Mouse (Mus musculus) lung, postnatal 4 days (tissue): Measurements from ENCODE around the gene Ptx4.

Source experiments
- DNase-seq, 2 experiments: peaks; one replicate each; pipeline ENCODE4 v3.0.0; 2021

Ptx4 gene

GRCm38 (mm10) chr17:25120406-25120805 lies at the start of gene Ptx4:
TSS of gene Ptx4 (plus strand) at chr17:25120760.
- DNase-seq = no peak

DNA sequence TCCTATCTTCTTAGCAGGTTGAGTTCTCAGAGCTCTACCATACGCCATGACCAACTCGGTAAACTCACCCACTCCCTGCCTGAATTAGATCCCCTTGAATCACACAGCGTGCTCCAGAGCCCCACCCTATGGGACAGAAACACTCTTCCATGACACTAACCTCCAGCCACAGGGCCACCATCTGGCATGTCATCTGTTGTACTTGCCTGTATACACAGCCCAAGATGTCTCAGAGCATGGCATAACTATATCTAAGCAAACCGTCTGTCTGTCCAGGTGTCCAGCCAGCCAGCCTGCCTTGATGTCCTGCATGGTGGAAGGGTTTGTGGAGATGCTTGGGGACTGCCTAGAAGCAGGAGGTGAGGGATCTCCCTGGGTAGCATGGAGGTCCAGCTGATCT lies 43.7 kb upstream of the Ptx4 start:
- DNase-seq = no peak

DNA sequence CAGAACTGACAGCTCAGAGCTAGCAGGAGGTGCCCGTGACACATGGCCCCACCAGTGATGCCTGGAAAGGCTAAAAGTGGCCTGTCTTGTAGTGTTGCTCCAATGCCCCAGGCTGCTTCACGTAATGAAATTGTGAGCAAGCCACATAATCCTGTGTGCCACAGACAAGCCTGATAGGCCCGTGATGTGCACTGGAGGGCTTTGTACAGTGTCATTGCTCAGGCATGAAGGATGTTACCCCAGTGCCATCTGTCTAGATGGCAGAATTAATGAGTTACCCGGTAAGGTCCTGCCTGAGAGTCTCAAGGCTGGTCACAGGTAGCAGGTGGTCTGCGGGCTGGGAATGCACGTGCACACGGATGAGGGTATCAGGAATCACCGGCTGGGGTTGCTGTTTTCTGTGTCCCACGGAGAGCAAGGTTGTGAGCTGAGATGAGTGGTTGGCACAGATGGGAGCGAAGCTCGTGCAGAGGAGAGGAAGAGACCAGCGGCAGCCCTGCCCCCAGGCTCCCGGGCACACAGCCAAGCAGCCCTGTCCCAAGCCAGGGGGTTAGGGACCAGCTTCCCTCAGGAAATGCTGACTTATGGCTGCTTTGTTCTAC lies 42.7 kb upstream of the Ptx4 start:
- peak; percentile 87 to 92 for DNase-seq

DNA sequence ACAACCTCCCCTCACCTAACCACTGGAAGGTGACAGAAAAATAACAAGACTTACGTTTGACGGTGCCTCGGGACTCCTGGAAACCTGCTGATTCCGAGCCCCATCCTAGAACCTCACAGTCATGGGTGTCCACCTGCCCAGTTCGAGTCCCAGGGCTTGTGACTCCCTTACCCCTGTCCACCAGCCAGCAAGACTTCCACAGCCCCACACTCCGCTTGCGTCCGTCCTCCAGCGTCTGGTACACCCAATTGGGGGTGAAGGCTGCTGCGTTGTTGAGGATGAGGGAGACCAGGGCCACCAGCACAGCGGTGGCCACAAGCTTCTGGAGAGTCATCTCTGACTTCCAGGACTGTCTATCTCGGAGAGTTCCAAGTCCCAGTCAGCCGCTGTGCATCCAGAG lies 40.4 kb upstream of the Ptx4 start:
- DNase-seq = peak in 1 of 2 experiments; percentile 22

GRCm38 (mm10) chr17:25080960-25081381 lies 39.6 kb upstream of the Ptx4 start:
- peak; percentile 76 to 89 for DNase-seq

DNA sequence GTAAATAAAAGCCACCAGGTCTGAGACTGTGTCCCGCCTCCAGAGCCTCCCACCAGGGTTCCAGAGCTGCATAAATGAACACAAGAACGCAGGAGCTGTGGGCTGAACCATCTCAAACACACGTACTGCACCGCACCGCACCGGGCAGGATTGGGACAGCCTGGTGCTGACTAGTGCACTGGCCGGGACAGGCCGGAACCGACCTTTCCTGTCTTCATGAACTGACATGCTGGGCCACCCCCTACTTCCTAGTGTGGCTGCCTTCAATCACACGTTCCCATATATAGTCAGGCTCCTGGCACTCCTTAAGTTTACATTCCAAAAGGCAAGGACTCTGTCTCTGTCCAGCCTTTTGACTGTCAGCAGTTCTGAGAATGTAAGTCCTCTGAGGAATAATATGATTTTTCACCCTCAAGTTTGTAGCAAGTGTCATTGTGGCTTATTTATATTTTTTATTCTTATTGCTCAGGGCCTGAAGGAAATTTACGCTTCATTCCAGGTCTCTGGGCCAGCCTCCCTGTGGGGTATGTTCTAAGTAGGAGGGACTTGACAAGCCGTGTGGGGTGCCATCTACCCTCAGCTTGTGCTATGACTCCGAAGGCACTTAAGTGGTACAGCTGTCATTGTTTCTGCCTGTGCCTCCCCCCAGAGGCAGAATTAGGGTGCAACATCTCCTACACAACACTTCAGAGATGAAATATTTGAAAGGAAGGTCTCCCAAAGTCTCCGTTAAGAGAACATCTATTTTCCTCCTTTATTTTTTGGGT lies 38.3 kb upstream of the Ptx4 start:
- DNase-seq = peak; percentile 66 to 87

- DNase-seq = no peak
Observed at GRCm38 (mm10) chr17:25082887-25083286, 37.7 kb upstream of the Ptx4 start.

- peak; percentile 74 to 90 for DNase-seq
Observed at GRCm38 (mm10) chr17:25083444-25083931, 37.1 kb upstream of the Ptx4 start, which contains the start of gene Tmem204. TSS of gene Tmem204 (minus strand) at chr17:25083591.

GRCm38 (mm10) chr17:25084835-25085385 lies 35.6 kb upstream of the Ptx4 start:
- no peak for DNase-seq

DNA sequence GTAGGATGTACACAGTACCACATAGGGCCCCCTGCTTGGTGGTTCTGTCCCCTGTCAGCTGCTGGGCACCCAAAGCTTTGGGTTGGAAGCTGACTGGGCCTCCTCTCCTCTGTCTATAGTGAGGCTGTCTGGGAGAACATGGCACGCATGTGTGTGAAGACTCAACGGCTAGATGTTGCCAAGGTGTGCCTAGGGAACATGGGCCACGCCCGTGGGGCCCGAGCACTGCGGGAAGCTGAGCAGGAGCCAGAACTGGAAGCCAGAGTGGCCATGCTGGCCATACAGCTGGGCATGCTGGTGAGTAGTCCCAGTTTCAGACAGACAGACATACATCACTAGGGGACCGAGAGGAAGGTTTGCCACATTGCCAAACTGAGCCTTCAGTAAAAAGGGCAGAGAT lies 33.8 kb upstream of the Ptx4 start:
- no peak for DNase-seq

DNA sequence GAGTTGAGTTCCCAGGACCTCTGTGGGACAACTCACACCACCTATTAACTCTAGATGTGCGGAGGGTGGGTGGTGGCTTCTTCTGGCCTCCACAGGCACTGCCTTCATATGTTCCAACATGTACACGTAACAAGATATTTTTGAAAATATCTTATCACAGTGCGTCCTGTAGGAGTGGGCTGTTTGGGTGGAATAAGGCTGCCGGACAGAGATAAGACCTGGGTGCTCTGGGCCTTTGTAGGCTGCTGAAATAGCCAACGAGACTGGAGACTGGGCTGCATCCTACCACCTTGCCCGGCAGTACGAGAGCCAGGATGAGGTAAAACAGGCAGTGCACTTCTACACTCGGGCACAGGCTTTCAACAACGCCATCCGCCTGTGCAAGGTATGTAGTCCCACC lies 31.4 kb upstream of the Ptx4 start:
- no peak for DNase-seq

DNA sequence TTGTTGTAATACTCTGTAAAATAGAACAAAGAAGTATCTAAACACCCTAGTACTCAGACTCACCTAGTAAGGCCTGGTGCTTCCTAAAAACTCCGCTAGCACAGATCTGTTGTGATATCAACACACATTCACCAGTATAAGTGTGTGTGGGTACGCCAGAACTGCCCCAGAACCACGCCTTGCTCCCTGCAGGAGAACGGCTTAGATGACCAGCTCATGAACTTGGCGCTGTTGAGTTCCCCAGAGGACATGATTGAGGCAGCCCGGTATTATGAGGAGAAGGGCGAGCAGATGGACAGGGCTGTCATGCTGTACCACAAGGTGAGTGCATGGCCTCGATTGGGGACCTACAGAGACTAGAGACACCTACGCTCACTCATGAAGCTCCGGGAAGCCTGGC lies 30.1 kb upstream of the Ptx4 start:
- DNase-seq = no peak

DNA sequence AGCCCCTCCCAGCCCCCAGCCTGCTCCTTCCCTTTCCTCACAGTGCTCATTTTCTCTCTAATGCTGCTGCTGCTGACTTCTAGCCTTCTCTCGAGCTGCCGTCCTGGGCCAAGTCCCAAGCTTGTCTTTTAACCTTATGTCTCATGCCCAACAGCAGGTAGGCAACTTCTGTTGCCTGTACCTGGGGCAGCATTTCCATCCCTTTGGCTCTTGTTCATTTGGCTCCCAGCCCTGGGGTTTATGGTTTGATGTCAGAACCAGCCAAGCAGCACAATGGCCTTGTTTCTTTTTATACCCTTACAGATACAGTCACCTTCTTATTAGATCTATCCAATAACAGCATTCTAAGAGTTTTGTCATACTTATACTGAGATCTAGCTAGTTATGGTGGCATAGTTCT lies 24.3 kb upstream of the Ptx4 start:
- DNase-seq = no peak

DNA sequence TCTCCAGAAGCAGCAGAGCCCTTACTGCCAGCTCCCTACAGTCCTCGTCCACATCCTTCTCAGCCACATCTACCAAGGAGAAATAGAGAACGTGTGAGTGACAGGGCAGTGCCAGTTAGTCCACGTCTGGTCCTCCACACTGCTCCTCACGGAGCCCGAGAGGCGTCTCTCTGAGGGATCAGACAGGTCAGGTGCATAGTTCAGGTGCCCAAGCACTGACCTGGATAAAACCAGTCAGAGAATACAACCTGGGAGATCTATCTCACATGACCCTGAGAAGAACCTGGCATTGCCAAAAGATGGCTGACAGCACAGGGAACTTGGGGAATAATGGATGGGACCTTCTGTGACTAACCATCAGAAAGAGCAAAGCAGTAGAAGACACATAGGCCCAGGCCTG lies 20.5 kb upstream of the Ptx4 start:
- no peak for DNase-seq

DNA sequence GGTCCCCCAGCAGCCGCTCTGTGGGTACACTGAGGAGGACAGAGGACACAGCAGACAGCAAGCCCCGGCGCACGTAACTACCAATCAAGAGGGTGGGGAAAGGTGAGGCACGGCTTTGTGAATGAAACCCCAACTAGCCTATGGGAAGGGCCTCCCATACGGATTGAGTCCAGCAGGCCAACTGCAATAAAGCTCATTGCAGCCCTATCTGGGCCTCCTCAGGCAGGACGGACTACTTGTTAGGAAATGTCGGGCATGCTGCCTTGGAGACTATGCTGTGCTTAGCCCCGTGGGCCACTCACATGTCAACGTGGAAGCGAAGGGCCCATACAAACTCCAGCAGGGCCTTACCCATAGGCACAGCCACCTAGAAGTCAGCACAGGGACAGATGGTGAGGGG lies 19.2 kb upstream of the Ptx4 start:
- DNase-seq = no peak

DNA sequence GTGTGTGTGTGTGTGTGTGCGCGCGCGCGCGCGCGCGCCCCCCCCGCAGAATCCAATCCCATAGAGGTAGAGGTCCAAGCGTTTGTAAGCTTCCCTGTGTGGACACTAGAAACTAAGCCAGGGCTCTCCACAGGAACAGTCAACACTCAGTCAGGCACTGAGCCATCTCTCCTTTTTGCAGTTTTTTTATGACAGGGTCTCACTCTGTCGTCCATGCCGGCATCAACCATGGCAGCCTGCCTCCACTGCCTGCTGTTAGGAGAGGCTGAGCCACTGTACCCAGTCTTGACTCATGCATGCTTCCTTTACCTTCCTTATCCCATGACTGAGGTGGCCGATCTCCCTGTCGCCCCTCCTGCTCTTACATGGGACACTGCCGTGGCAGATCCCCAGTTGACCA lies 12.8 kb upstream of the Ptx4 start:
- DNase-seq = no peak

- DNase-seq = peak; percentile 54 to 70
Observed at GRCm38 (mm10) chr17:25109578-25109977, 11.0 kb upstream of the Ptx4 start.

GRCm38 (mm10) chr17:25110590-25110989 lies 10.0 kb upstream of the Ptx4 start:
- DNase-seq = no peak

GRCm38 (mm10) chr17:25111220-25111619 lies 9.3 kb upstream of the Ptx4 start:
- no peak for DNase-seq

DNA sequence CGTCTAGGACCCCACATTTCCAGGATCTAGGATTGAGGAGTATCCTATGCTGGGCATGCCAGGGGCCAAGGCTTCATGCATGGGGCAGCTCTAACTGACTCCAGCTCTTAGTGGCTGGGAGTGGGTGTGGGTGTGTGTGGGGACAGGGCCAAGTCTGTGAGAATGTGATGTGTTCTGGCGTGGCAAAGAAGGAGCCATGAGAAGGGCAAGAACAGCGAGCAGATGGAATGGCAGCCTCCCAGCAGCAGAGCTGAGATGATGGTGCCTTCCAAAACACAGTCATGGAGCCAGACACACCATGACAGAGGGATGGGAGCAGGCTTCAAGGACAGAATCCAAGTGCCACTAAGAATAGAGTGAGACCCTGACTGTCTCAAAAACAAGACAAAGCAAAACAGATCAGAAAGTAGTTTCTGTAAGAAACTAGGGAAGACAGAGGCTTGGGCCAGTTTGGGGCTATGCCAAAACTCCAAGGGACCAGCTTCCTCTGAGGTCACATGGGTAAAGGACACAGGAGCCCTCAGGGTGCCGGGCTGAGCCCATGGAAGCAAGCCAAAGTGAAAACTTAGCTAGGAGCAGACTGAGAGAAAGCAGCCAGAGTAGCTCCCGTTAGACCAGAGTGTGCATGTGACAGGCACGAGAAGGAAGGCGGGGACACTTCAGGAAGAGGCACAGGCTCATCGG lies 8.7 kb upstream of the Ptx4 start:
- peak; percentile 48 to 75 for DNase-seq

DNA sequence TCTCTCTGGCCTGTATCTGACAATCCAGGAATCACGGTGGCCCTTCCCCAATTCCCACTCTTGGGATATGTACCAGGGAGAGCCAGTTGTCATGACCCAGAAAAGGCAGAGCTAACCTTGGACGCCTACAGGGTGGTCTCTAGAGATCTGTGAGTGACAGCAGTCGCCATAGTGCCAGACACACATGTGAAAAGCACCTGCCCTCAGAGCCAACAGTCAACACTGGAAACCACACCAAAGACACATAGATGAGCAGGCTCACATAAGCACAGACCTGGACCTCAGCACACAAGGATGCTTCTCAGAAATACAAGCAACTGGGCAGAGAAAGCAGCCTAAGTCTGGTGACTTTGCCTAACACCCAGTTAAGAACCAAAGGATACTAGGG lies 8.1 kb upstream of the Ptx4 start:
- no peak for DNase-seq

- no peak for DNase-seq
Observed at GRCm38 (mm10) chr17:25114908-25115645, 5.5 kb upstream of the Ptx4 start.
